Mouse (Mus musculus) myocyte (in vitro differentiated cells): ENCODE measurements at regions not wholly inside any gene's neighbourhood (a gene's known extent, or its start where the extent isn't known, plus 50 kb on each side); places are given as distances from the start of the nearest gene placed in this dataset.

ENCODE experiments used
- CEBPB ChIP-seq: IDR thresholded peaks from 2 replicates; pipeline ENCODE4 v1.6.1; 2011; ENCODE audit warnings: mild to moderate bottlenecking, moderate library complexity; ENCODE audit not compliant: poor library complexity, insufficient read depth, severe bottlenecking
- E2F4 ChIP-seq: IDR thresholded peaks from one replicate; pipeline ENCODE4 v1.6.1; 2011; ENCODE audit warnings: mild to moderate bottlenecking, control low read depth, moderate library complexity; ENCODE audit not compliant: insufficient read depth
- MAX ChIP-seq: IDR thresholded peaks from one replicate; pipeline ENCODE4 v1.6.1; 2011; ENCODE audit warnings: low read depth, mild to moderate bottlenecking, control low read depth
- MYOG ChIP-seq, 3 experiments: IDR thresholded peaks; one replicate each; pipeline ENCODE4 v1.6.1; 2011; ENCODE audit warnings: control low read depth in 2 of 3, low read depth in 2 of 3, mild to moderate bottlenecking in 2 of 3; ENCODE audit not compliant: insufficient read length in 2 of 3, control insufficient read depth in 1 of 3, insufficient read depth in 1 of 3
- POLR2A ChIP-seq: IDR thresholded peaks from one replicate; pipeline ENCODE4 v1.6.1; 2011; ENCODE audit warnings: low read depth, mild to moderate bottlenecking, control low read depth, moderate library complexity; ENCODE audit not compliant: insufficient read length
- POLR2AphosphoS2 ChIP-seq: IDR thresholded peaks from one replicate; pipeline ENCODE4 v1.6.1; 2011; ENCODE audit warnings: low read depth, control low read depth; ENCODE audit not compliant: insufficient read length
- SRF ChIP-seq: IDR thresholded peaks from one replicate; pipeline ENCODE4 v1.6.1; 2011; ENCODE audit warnings: low read depth; ENCODE audit not compliant: control insufficient read depth, insufficient read length
- TCF12 ChIP-seq: IDR thresholded peaks from one replicate; pipeline ENCODE4 v1.6.1; 2011; ENCODE audit warnings: mild to moderate bottlenecking, control low read depth; ENCODE audit not compliant: poor library complexity, insufficient read depth, severe bottlenecking
- TCF3 ChIP-seq: IDR thresholded peaks from one replicate; pipeline ENCODE4 v1.6.1; 2011; ENCODE audit warnings: low read depth, control low read depth; ENCODE audit not compliant: insufficient read length

- TF ChIP-seq MAX (no peak), TCF12 (no peak), POLR2A (no peak), E2F4 (no peak), MYOG (IDR thresholded peaks at IDR 0.05; ENCODE audit: control insufficient read depth in 1 of 3, insufficient read depth in 1 of 3, insufficient read length in 2 of 3, low read depth in 2 of 3) (no peak), CEBPB (no peak), SRF (no peak), TCF3 (no peak), POLR2AphosphoS2 (no peak)
These were observed 1729.8 kb downstream of the AI429214 start for GRCm38 (mm10) chr8:38723254-38723653.
